Mouse (Mus musculus) adrenal gland, adult 8-10 months (tissue): ENCODE results near the gene Slc30a10. TPM values are rescaled to one million over a fixed set of nuclear protein-coding genes. Genes with fewer than 3 reads are reported as not detected.

Source experiments
- total RNA-seq, 4 experiments: library from RNA; stranded (reverse); gene quantifications; 2 replicates each; pipeline ENCODE4 v1.2.4; 2022

The Slc30a10 gene
- total RNA-seq, 4 experiments from 2014 or later = not detected

Other genes with a start within 250 kb of the Slc30a10 start
- 100 to 1,000 TPM in 1 of 4 experiments, 10 to 100 TPM in 3; 83.5 to 101 (median 93.1) TPM for gene Iars2, start 125.5 kb upstream of the Slc30a10 start, total RNA-seq
- 100 to 1,000 TPM in 2 of 4 experiments, 10 to 100 TPM in 2; 85.5 to 138 (median 102) TPM for gene Bpnt1, start 122.7 kb upstream of the Slc30a10 start, total RNA-seq
- 100 to 1,000 TPM; 108 to 145 (median 120) TPM for gene Eprs, start 91.8 kb upstream of the Slc30a10 start, total RNA-seq